Mouse (Mus musculus): ENCODE data around the gene Nxnl2. TPM values are rescaled to one million over a fixed set of nuclear protein-coding genes. Genes with fewer than 3 reads are reported as not detected.

Nxnl2 gene
- polyA plus RNA-seq, 1 experiment from 2014 or later: 1.1 TPM

DNA sequence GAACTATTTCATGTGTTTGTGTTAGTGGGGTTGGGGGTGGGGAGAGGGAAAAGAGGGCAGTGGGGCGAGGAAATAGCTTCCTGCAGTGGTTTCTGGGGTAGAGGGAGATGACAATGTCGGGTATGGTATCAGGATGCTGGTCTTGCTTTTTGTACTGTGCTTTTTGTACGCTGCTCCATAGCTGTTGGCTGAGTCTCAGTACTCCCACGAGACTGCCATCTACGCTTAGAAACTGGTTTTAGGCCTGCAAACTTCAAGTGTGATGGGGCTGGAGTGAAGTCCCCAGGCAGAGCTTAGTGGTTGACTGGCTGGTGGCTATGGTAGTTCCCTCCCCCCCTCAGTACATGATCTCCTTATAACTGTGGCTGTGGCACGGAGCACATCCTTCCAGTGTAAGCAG lies 8.6 kb upstream of the Nxnl2 start:
- ATAC-seq: no peak
- WGBS: 90% methylated on average over 6 of the region's 6 CpGs
- Histone ChIP-seq H3K4me2 (ENCODE audit: low read length) (no peak overlapping the region), H3K9me3 (replicated peaks; ENCODE audit: control insufficient read depth, low read length) (no peaks in the 10 kb centered on the region), H3K4me3 (ENCODE audit: low read depth, low read length) (no peak overlapping the region), H3K27me3 (replicated peaks; ENCODE audit: control insufficient read depth, insufficient read depth, low read length) (no peaks in the 10 kb centered on the region), H3K36me3 (ENCODE audit: control insufficient read depth, insufficient read depth, low read length) (peaks cover 5% of the 10 kb centered on the region; the same call in 1 of the 2 replicates), H3K4me1 (ENCODE audit: control insufficient read depth, insufficient read depth, low read length) (no peaks in the 10 kb centered on the region), H3K9ac (ENCODE audit: low read length) (no peak overlapping the region), H3K27ac (ENCODE audit: low read depth, low read length) (no peak overlapping the region)
- DNase-seq (ENCODE audit: low spot score): no peak

DNA sequence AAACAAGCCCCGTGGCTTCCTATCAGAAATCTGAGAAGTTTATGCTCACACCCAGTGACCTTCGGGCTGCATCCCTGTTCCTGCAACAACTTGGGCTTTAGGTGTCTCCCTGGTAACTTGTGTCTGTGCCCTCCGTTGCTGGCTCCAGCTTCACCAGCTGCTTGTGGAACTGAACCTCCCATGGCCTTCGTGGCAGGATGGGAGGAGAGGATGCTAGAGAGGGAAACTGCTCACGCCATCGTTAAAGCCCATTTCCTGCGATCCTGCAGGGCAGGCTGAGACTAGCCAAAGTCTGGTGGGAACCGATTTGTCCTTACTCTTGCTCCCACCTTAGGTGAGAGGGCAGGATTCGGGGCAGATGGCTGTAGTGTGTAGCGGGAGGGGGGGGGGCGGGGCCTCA lies 4.1 kb upstream of the Nxnl2 start:
- no peak for ATAC-seq
- H3K4me2 ChIP-seq (ENCODE audit: low read length): no peak overlapping the region

DNA sequence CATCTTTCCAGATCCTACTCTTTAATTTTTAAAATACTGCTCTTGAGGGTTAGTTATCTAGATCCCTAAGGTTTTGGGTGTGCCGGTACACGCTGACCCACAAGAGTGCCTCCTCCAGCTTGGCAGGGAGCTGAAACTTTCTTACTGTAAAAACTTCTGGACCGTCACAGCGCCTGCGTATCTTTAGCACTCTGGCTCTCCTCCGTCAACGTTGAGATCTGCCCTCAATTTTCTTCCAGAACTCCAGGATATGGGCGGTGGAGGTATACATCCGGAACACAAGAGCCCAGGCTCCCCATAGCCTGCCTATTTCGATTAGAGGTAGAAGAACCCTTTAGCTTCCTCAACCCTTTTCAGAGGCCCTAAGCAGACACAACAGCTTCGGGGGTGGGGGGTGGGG lies 607 bp upstream of the Nxnl2 start:
- H3K9me3 ChIP-seq (replicated peaks; ENCODE audit: control insufficient read depth, low read length): no peaks in the 10 kb centered on the region
- no peak overlapping the region for H3K27ac ChIP-seq (ENCODE audit: low read depth, low read length)
- H3K36me3 ChIP-seq (ENCODE audit: control insufficient read depth, insufficient read depth, low read length): no peaks in the 10 kb centered on the region
- no peak overlapping the region for H3K9ac ChIP-seq (ENCODE audit: low read length)
- DNase-seq (ENCODE audit: low spot score) (no peak), ATAC-seq (no peak)
- H3K4me1 ChIP-seq (ENCODE audit: control insufficient read depth, insufficient read depth, low read length): peaks cover 11% of the 10 kb centered on the region
- H3K27me3 ChIP-seq (replicated peaks; ENCODE audit: control insufficient read depth, insufficient read depth, low read length): peaks cover 4% of the 10 kb centered on the region; the same call in 1 of the 2 replicates
- WGBS: 43% methylated on average over 11 of the region's 11 CpGs
- H3K4me3 ChIP-seq (ENCODE audit: low read depth, low read length): peak overlapping the region; percentile 44; the same call in 1 of the 2 replicates
- peak overlapping the region; percentile 96 for H3K4me2 ChIP-seq (ENCODE audit: low read length)

More for the DNA sequence above, 4.1 kb upstream of the Nxnl2 start:
- H3K4me1 ChIP-seq (ENCODE audit: control insufficient read depth, insufficient read depth, low read length): peaks cover 10% of the 10 kb centered on the region
- peaks cover 4% of the 10 kb centered on the region; the same call in 1 of the 2 replicates for H3K27me3 ChIP-seq (replicated peaks; ENCODE audit: control insufficient read depth, insufficient read depth, low read length)
- no peaks in the 10 kb centered on the region for H3K9me3 ChIP-seq (replicated peaks; ENCODE audit: control insufficient read depth, low read length)
- no peak overlapping the region for H3K9ac ChIP-seq (ENCODE audit: low read length)
- no peak for DNase-seq (ENCODE audit: low spot score)
- no peak overlapping the region for H3K4me3 ChIP-seq (ENCODE audit: low read depth, low read length)
- no peak overlapping the region for H3K27ac ChIP-seq (ENCODE audit: low read depth, low read length)
- H3K36me3 ChIP-seq (ENCODE audit: control insufficient read depth, insufficient read depth, low read length): no peaks in the 10 kb centered on the region
- WGBS: 73% methylated on average over 11 of the region's 11 CpGs

DNA sequence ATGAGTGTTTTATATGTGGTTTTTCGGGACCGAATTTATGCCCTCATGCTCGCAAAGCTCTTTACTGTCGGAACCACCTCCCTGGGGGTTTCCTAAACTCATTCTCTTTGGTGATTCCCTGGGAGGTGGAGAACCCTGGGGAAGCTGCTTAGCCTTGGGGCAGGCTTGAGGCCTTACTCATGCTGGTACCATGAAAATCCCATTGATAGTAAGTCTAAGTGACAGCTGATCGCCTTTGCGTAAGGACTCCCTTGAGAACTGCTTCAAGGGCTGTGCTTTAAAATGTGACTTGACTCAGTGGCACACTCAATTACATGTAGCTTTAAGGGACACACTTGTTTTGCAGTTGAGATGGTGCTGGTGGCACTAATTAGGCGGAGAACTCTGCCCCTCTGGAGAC lies 1.8 kb downstream of the Nxnl2 start:
- ATAC-seq (no peak), DNase-seq (ENCODE audit: low spot score) (no peak)
- Histone ChIP-seq H3K27me3 (replicated peaks; ENCODE audit: control insufficient read depth, insufficient read depth, low read length) (peaks cover 4% of the 10 kb centered on the region; the same call in 1 of the 2 replicates), H3K4me2 (ENCODE audit: low read length) (no peak overlapping the region), H3K4me3 (ENCODE audit: low read depth, low read length) (no peak overlapping the region), H3K4me1 (ENCODE audit: control insufficient read depth, insufficient read depth, low read length) (peaks cover 11% of the 10 kb centered on the region), H3K9me3 (replicated peaks; ENCODE audit: control insufficient read depth, low read length) (no peaks in the 10 kb centered on the region), H3K27ac (ENCODE audit: low read depth, low read length) (no peak overlapping the region), H3K36me3 (ENCODE audit: control insufficient read depth, insufficient read depth, low read length) (no peaks in the 10 kb centered on the region), H3K9ac (ENCODE audit: low read length) (no peak overlapping the region)
- 79% methylated on average over 7 of the region's 7 CpGs for WGBS

DNA sequence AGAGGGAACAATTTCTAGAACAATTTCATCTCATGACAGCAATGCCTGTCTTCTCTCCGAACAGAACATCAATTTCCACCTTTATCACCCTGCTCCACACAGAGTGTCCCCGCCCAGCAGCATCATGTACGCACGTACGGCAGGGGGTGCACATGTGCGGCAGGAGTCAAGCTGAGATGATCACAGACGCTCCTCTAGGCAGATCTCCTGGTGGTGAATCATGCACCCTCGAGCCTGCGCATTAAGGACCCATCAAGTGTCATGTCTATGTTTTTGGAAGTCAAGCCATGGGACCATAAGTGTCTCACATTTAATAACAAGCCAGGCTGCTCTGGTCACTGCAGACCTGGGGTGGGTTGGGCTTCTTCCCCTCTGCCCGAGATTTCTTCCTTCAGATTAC lies 8.1 kb downstream of the Nxnl2 start:
- Histone ChIP-seq H3K4me2 (ENCODE audit: low read length) (no peak overlapping the region), H3K36me3 (ENCODE audit: control insufficient read depth, insufficient read depth, low read length) (no peaks in the 10 kb centered on the region), H3K9me3 (replicated peaks; ENCODE audit: control insufficient read depth, low read length) (no peaks in the 10 kb centered on the region), H3K4me1 (ENCODE audit: control insufficient read depth, insufficient read depth, low read length) (no peaks in the 10 kb centered on the region), H3K27me3 (replicated peaks; ENCODE audit: control insufficient read depth, insufficient read depth, low read length) (no peaks in the 10 kb centered on the region), H3K4me3 (ENCODE audit: low read depth, low read length) (no peak overlapping the region), H3K9ac (ENCODE audit: low read length) (no peak overlapping the region), H3K27ac (ENCODE audit: low read depth, low read length) (no peak overlapping the region)
- no peak for ATAC-seq
- no peak for DNase-seq (ENCODE audit: low spot score)
- 88% methylated on average over 10 of the region's 10 CpGs for WGBS

DNA sequence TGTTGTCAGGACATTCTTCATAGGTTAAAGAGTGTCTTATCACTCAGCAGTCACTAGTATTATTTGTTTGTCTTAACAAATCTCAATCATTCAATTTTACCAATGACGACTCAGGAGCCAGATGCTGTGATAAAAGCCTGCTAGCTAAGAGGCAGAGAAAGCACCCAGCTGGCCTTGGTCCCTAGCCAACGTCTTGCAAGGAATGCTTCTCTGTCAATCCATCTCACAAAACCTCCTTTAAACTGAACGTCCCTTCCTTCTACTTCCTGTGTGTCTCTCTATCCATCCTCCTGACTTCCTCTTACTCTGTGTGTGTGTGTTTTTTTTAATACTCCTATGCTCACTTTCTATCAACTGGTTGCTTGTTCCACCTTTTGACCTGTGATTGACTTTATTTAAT lies 8.5 kb downstream of the Nxnl2 start:
- H3K4me2 ChIP-seq (ENCODE audit: low read length): no peak overlapping the region
- ATAC-seq: no peak
- peak; percentile 19 for DNase-seq (ENCODE audit: low spot score)
- no peak overlapping the region for H3K9ac ChIP-seq (ENCODE audit: low read length)
- no peak overlapping the region for H3K4me3 ChIP-seq (ENCODE audit: low read depth, low read length)
- no peak overlapping the region for H3K27ac ChIP-seq (ENCODE audit: low read depth, low read length)
- H3K27me3 ChIP-seq (replicated peaks; ENCODE audit: control insufficient read depth, insufficient read depth, low read length): no peaks in the 10 kb centered on the region
- H3K36me3 ChIP-seq (ENCODE audit: control insufficient read depth, insufficient read depth, low read length): no peaks in the 10 kb centered on the region
- 49% methylated on average over 3 of the region's 3 CpGs for whole genome bisulfite sequencing
- no peaks in the 10 kb centered on the region for H3K9me3 ChIP-seq (replicated peaks; ENCODE audit: control insufficient read depth, low read length)
- no peaks in the 10 kb centered on the region for H3K4me1 ChIP-seq (ENCODE audit: control insufficient read depth, insufficient read depth, low read length)

DNA sequence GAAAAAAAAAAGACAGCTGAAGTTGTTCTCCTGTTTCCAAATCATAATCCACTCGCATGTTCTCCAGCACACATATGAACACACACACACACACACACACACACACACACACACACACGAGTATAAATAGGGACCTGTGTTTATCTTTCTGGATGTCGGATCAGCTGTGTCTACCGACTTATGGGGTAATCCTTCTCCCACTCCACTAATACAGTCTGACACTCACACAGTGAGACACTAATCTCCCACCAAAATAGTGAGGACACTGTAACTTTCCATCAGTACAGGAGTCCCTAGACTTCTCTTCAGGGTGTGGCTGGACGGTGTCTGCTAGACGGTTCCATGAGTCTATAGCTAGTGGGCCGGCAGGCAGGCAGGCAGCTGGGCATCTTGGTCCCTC lies 11.4 kb downstream of the Nxnl2 start:
- H3K9me3 ChIP-seq (replicated peaks; ENCODE audit: control insufficient read depth, low read length): no peaks in the 10 kb centered on the region
- H3K4me1 ChIP-seq (ENCODE audit: control insufficient read depth, insufficient read depth, low read length): no peaks in the 10 kb centered on the region
- H3K9ac ChIP-seq (ENCODE audit: low read length): no peak overlapping the region
- WGBS: 89% methylated on average over 7 of the region's 7 CpGs
- H3K27me3 ChIP-seq (replicated peaks; ENCODE audit: control insufficient read depth, insufficient read depth, low read length): no peaks in the 10 kb centered on the region
- H3K36me3 ChIP-seq (ENCODE audit: control insufficient read depth, insufficient read depth, low read length): no peaks in the 10 kb centered on the region
- no peak for ATAC-seq
- H3K27ac ChIP-seq (ENCODE audit: low read depth, low read length): no peak overlapping the region
- no peak overlapping the region for H3K4me2 ChIP-seq (ENCODE audit: low read length)
- DNase-seq (ENCODE audit: low spot score): no peak
- no peak overlapping the region for H3K4me3 ChIP-seq (ENCODE audit: low read depth, low read length)

DNA sequence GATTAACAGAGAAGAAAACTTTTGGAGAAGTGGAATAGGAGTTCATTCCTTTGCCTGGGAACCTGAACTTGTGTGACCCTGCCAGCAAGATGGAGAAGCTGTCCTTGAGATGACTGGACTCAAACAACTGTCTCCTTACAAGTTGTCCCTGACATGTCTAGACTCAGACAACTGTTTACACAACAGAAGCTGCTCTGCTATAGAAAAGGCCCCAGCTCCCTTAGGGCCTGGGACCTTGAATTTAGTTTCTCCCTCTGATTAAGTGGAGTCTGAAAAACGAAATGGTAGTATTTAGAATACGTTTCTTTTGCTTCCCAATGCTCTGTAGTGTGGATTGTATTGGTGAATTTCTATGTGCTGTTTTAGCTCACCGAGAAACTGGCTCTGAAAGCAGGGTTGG lies 14.1 kb downstream of the Nxnl2 start:
- H3K9me3 ChIP-seq (replicated peaks; ENCODE audit: control insufficient read depth, low read length): no peaks in the 10 kb centered on the region
- WGBS: 83% methylated on average over 3 of the region's 3 CpGs
- H3K27me3 ChIP-seq (replicated peaks; ENCODE audit: control insufficient read depth, insufficient read depth, low read length): no peaks in the 10 kb centered on the region
- no peaks in the 10 kb centered on the region for H3K4me1 ChIP-seq (ENCODE audit: control insufficient read depth, insufficient read depth, low read length)
- no peak overlapping the region for H3K4me2 ChIP-seq (ENCODE audit: low read length)
- no peak overlapping the region for H3K9ac ChIP-seq (ENCODE audit: low read length)
- H3K4me3 ChIP-seq (ENCODE audit: low read depth, low read length): no peak overlapping the region
- H3K36me3 ChIP-seq (ENCODE audit: control insufficient read depth, insufficient read depth, low read length): no peaks in the 10 kb centered on the region
- H3K27ac ChIP-seq (ENCODE audit: low read depth, low read length): no peak overlapping the region
- no peak for DNase-seq (ENCODE audit: low spot score)
- ATAC-seq: no peak

DNA sequence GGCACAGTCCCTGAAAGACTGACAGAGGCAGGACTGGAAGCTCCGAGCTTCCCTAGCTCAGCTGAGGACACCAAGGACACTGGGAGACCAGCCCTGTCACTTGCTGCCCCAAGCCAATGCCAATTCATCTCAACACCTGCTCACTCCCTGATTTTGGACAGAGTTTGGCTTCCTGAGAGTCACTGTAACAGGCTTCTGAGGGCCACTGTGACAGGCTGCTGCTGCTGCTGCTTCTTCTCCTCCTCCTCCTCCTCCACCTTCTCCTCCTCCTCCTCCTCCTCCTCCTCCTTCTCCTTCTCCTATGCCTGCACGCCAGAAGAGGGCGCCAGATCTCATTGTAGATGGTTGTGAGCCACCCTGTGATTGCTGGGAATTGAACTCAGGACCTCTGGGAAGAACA lies 19.5 kb downstream of the Nxnl2 start:
- Histone ChIP-seq H3K9me3 (replicated peaks; ENCODE audit: control insufficient read depth, low read length) (no peaks in the 10 kb centered on the region), H3K4me1 (ENCODE audit: control insufficient read depth, insufficient read depth, low read length) (no peaks in the 10 kb centered on the region), H3K4me3 (ENCODE audit: low read depth, low read length) (no peak overlapping the region), H3K27ac (ENCODE audit: low read depth, low read length) (no peak overlapping the region), H3K4me2 (ENCODE audit: low read length) (no peak overlapping the region), H3K27me3 (replicated peaks; ENCODE audit: control insufficient read depth, insufficient read depth, low read length) (no peaks in the 10 kb centered on the region), H3K36me3 (ENCODE audit: control insufficient read depth, insufficient read depth, low read length) (no peaks in the 10 kb centered on the region), H3K9ac (ENCODE audit: low read length) (no peak overlapping the region)
- DNase-seq (ENCODE audit: low spot score): no peak
- ATAC-seq: no peak
- 52% methylated on average over 3 of the region's 3 CpGs for WGBS

Measured in forebrain, embryonic 14.5 days (tissue).